Mouse (Mus musculus) CH12.LX (cell line): Measurements from ENCODE around the gene Dab1.

ENCODE experiments used
- CTCF ChIP-seq, 2 experiments: IDR thresholded peaks in 1 of 2; conservative IDR thresholded peaks in 1 of 2; 2 replicates each; pipeline ENCODE4 v1.5.1; 2011 to 2012; ENCODE audit warnings: low read depth in 2 of 2, low read length in 2 of 2, improper control_type of control experiment in 1 of 2, inconsistent platforms in 1 of 2, mild to moderate bottlenecking in 1 of 2, moderate library complexity in 1 of 2
- HCFC1 ChIP-seq: IDR thresholded peaks from 2 replicates; pipeline ENCODE4 v1.6.1; 2012; ENCODE audit warnings: low read depth, mild to moderate bottlenecking, inconsistent platforms, low read length, improper control_type of control experiment
- NELFE ChIP-seq: IDR thresholded peaks from 2 replicates; pipeline ENCODE4 v1.6.1; 2011; ENCODE audit warnings: low read depth, low read length, improper control_type of control experiment
- NRF1 ChIP-seq: IDR thresholded peaks from 2 replicates; pipeline ENCODE4 v1.6.1; 2014; ENCODE audit warnings: low read depth, mild to moderate bottlenecking, inconsistent platforms, low read length, improper control_type of control experiment, moderate library complexity
- POLR2A ChIP-seq: IDR thresholded peaks from 2 replicates; pipeline ENCODE4 v1.6.1; 2011; ENCODE audit warnings: low read depth, mild to moderate bottlenecking, improper control_type of control experiment, low read length
- POLR2AphosphoS2 ChIP-seq: IDR thresholded peaks from 2 replicates; pipeline ENCODE4 v1.6.1; 2011; ENCODE audit warnings: low read depth, low read length, improper control_type of control experiment
- SMC3 ChIP-seq: IDR thresholded peaks from 2 replicates; pipeline ENCODE4 v1.6.1; 2011; ENCODE audit warnings: low read depth, low read length, improper control_type of control experiment
- ZC3H11A ChIP-seq: IDR thresholded peaks from 2 replicates; pipeline ENCODE4 v1.6.1; 2012; ENCODE audit warnings: low read depth, mild to moderate bottlenecking, inconsistent platforms, low read length, improper control_type of control experiment
- ZNF384 ChIP-seq: IDR thresholded peaks from 2 replicates; pipeline ENCODE4 v1.6.1; 2012; ENCODE audit warnings: low read depth, low read length, improper control_type of control experiment, inconsistent platforms

- no peak for TF ChIP-seq CTCF (conservative IDR thresholded peaks at IDR 0.05 in 1 of 2, IDR thresholded peaks at IDR 0.05 in 1 of 2; ENCODE audit: low read depth in 2 of 2, low read length in 2 of 2)
- TF ChIP-seq HCFC1 = no peak
- no peak for TF ChIP-seq POLR2AphosphoS2
- no peak for TF ChIP-seq SMC3
- TF ChIP-seq NELFE = no peak
- no peak for TF ChIP-seq ZNF384
- no peak for TF ChIP-seq NRF1
- TF ChIP-seq ZC3H11A = no peak
- no peak for TF ChIP-seq POLR2A
These were observed 664.7 kb downstream of the Dab1 start for GRCm38 (mm10) chr4:104283906-104284305.
